Comparison of ENCODE assay signal across 9 mouse cellular contexts in genomic region chr7:44697191-44697710, GRCm38 (mm10). TPM values are rescaled to one million over a fixed set of nuclear protein-coding genes. Genes with fewer than 3 reads are reported as not detected.
DNase-seq lines count a peak whose midpoint lies in the region; ATAC-seq and TF ChIP-seq lines count a peak whose summit lies in the region.
"Had no signal": no experiment of that assay in that cellular context is flagged by ENCODE, and none has a peak within 500 bp of the region (broad histone marks: within the 10 kb centered on the region; RNA-seq: fewer than 3 reads in every experiment).

No protein-coding gene starts in this region.

- no peak overlapping the region for H3K4me3 ChIP-seq in hindbrain, embryonic 14.5 days (replicated peaks; ENCODE audit: low read length)
- H3K4me3 ChIP-seq in lung, embryonic 15.5 days = no peak overlapping the region
- peak overlapping the region; percentile 33 for H3K4me3 ChIP-seq in testis, adult 2 months (ENCODE audit: control insufficient read depth, low read depth, low read length)
- H3K4me3 ChIP-seq: erythroblast, embryonic 14.5 days had no signal

- peak overlapping the region; percentile 16; the same call in 1 of the 2 replicates for H3K9ac ChIP-seq in hindbrain, embryonic 14.5 days
- H3K9ac ChIP-seq in lung, embryonic 15.5 days = no peak overlapping the region

- WGBS in hindbrain, embryonic 14.5 days = 16% methylated on average over 20 of the region's 20 CpGs
- WGBS in lung, embryonic 15.5 days = 7% methylated on average over 19 of the region's 20 CpGs

- peak; percentile 67 for DNase-seq in MN1 (ENCODE audit: low spot score)
- DNase-seq in adrenal gland, postnatal 36 days = peak; percentile 82 to 86
- peak; percentile 7 for DNase-seq in forelimb bud, embryonic 11.5 days (ENCODE audit: low read depth, low spot score)
- DNase-seq in hindbrain, embryonic 14.5 days (ENCODE audit: low spot score) = no peak

- no peak for TF ChIP-seq CTCF in testis, adult 2 months (IDR thresholded peaks at IDR 0.05; ENCODE audit: control insufficient read depth, insufficient read depth, insufficient replicate concordance, low read depth, low read length)

- no peaks in the 10 kb centered on the region for H3K36me3 ChIP-seq in hindbrain, embryonic 14.5 days (replicated peaks; ENCODE audit: control insufficient read depth, insufficient read depth)
- H3K36me3 ChIP-seq in lung, embryonic 15.5 days = no peaks in the 10 kb centered on the region
- no peaks in the 10 kb centered on the region for H3K36me3 ChIP-seq in testis, adult 2 months (ENCODE audit: control insufficient read depth, insufficient read depth, low read length)

- H3K27me3 ChIP-seq in hindbrain, embryonic 14.5 days (ENCODE audit: control insufficient read depth, insufficient read depth, low read length) = no peaks in the 10 kb centered on the region
- H3K27me3 ChIP-seq in lung, embryonic 15.5 days = no peaks in the 10 kb centered on the region
- no peaks in the 10 kb centered on the region for H3K27me3 ChIP-seq in testis, adult 2 months (ENCODE audit: control insufficient read depth, insufficient read depth, low read length)

- no peaks in the 10 kb centered on the region; the same call in 1 of the 2 replicates for H3K4me1 ChIP-seq in hindbrain, embryonic 14.5 days (replicated peaks; ENCODE audit: control insufficient read depth, insufficient read depth, low read length)
- H3K4me1 ChIP-seq in lung, embryonic 15.5 days = peaks cover 25% of the 10 kb centered on the region
- peaks cover 8% of the 10 kb centered on the region for H3K4me1 ChIP-seq in testis, adult 2 months (ENCODE audit: control insufficient read depth, insufficient read depth, low read length)

- H3K27ac ChIP-seq in hindbrain, embryonic 14.5 days = no peak overlapping the region
- H3K27ac ChIP-seq in lung, embryonic 15.5 days = peak overlapping the region; percentile 85
- H3K27ac ChIP-seq in testis, adult 2 months (ENCODE audit: control insufficient read depth, insufficient read depth, low read depth, low read length) = no peak overlapping the region

- H3K9me3 ChIP-seq in hindbrain, embryonic 14.5 days (ENCODE audit: control insufficient read depth, low read length) = no peaks in the 10 kb centered on the region
- no peaks in the 10 kb centered on the region for H3K9me3 ChIP-seq in lung, embryonic 15.5 days

- no peak for ATAC-seq in hindbrain, embryonic 14.5 days (ENCODE audit: low FRiP score)
- ATAC-seq in lung, embryonic 15.5 days (ENCODE audit: borderline replicate concordance, extremely low read depth, low FRiP score, low TSS enrichment) = peak; percentile 76
- no peak for ATAC-seq in erythroid progenitor cell, adult 5-6 weeks (replicated peaks; ENCODE audit: low FRiP score, poor library complexity, severe bottlenecking)
- no peak for ATAC-seq in erythroblast, adult 5-6 weeks (replicated peaks; ENCODE audit: low FRiP score, poor library complexity, severe bottlenecking)

- no peak overlapping the region for H3K4me2 ChIP-seq in hindbrain, embryonic 14.5 days (replicated peaks)
- H3K4me2 ChIP-seq in lung, embryonic 15.5 days = no peak overlapping the region; the same call in 1 of the 2 replicates

- TF ChIP-seq POLR2A in testis, adult 2 months (IDR thresholded peaks at IDR 0.05; ENCODE audit: control insufficient read depth, low read depth, low read length) = no peak

RNA-seq across cellular contexts. Expression of gene Izumo2, which starts 11.3 kb away (rescaled TPM):
- total RNA-seq in adrenal gland, postnatal 36 days (2021) = not detected
- polyA plus RNA-seq in hindbrain, embryonic 14.5 days (2014; fragmentation: Nextera tagmentation; extraction: Ambion mirVana) = not detected in 2 replicates
- not detected in 2 replicates for polyA plus RNA-seq in lung, embryonic 15.5 days (2015; fragmentation: Nextera tagmentation; extraction: Ambion mirVana)
- polyA plus RNA-seq in testis, adult 2 months (2012; rRNA removed) = 171 and 196 TPM in 2 replicates
- total RNA-seq in erythroid progenitor cell, adult 5-6 weeks (2015; ENCODE audit: low replicate concordance) = not detected in 2 replicates
- total RNA-seq in erythroid progenitor cell, adult 5-6 weeks (2017; ENCODE audit: low replicate concordance) = not detected in 2 replicates
- not detected in 2 replicates for total RNA-seq in erythroblast, adult 5-6 weeks (2015; ENCODE audit: low replicate concordance)
- total RNA-seq in erythroblast, adult 5-6 weeks (2017; ENCODE audit: low replicate concordance) = not detected in 2 replicates
- polyA plus RNA-seq: erythroblast, embryonic 14.5 days had no signal

RNA-seq across cellular contexts. Expression of gene Myh14, which starts 26.6 kb away (rescaled TPM):
- total RNA-seq in adrenal gland, postnatal 36 days (2021) = 1 to 10 TPM; 3.0 to 4.9 TPM
- 4.2 and 5.0 TPM in 2 replicates for polyA plus RNA-seq in hindbrain, embryonic 14.5 days (2014; fragmentation: Nextera tagmentation; extraction: Ambion mirVana)
- polyA plus RNA-seq in lung, embryonic 15.5 days (2015; fragmentation: Nextera tagmentation; extraction: Ambion mirVana) = 44.1 and 47.8 TPM in 2 replicates
- polyA plus RNA-seq in testis, adult 2 months (2012; rRNA removed) = 1.2 and 2.6 TPM in 2 replicates
- total RNA-seq in erythroid progenitor cell, adult 5-6 weeks (2015; ENCODE audit: low replicate concordance) = not detected in 2 replicates
- total RNA-seq in erythroid progenitor cell, adult 5-6 weeks (2017; ENCODE audit: low replicate concordance) = 0.08 TPM in 1 of 2 replicates, not detected in the other
- not detected in 2 replicates for total RNA-seq in erythroblast, adult 5-6 weeks (2015; ENCODE audit: low replicate concordance)
- not detected in 2 replicates for total RNA-seq in erythroblast, adult 5-6 weeks (2017; ENCODE audit: low replicate concordance)

RNA-seq across cellular contexts. Expression of gene Vrk3, which starts 51.0 kb away (rescaled TPM):
- total RNA-seq in adrenal gland, postnatal 36 days (2021) = 10 to 100 TPM; 47.5 to 50.6 TPM
- 24.5 and 28.8 TPM in 2 replicates for polyA plus RNA-seq in hindbrain, embryonic 14.5 days (2014; fragmentation: Nextera tagmentation; extraction: Ambion mirVana)
- polyA plus RNA-seq in lung, embryonic 15.5 days (2015; fragmentation: Nextera tagmentation; extraction: Ambion mirVana) = 40.6 and 46.1 TPM in 2 replicates
- 131 and 149 TPM in 2 replicates for polyA plus RNA-seq in testis, adult 2 months (2012; rRNA removed)
- total RNA-seq in erythroid progenitor cell, adult 5-6 weeks (2015; ENCODE audit: low replicate concordance) = 36.0 and 58.7 TPM in 2 replicates
- 23.4 and 41.2 TPM in 2 replicates for total RNA-seq in erythroid progenitor cell, adult 5-6 weeks (2017; ENCODE audit: low replicate concordance)
- 21.5 and 24.0 TPM in 2 replicates for total RNA-seq in erythroblast, adult 5-6 weeks (2015; ENCODE audit: low replicate concordance)
- 11.3 and 22.7 TPM in 2 replicates for total RNA-seq in erythroblast, adult 5-6 weeks (2017; ENCODE audit: low replicate concordance)

RNA-seq across cellular contexts. Expression of gene Zfp473, which starts 53.6 kb away (rescaled TPM):
- under 1 TPM; 0.49 to 0.70 TPM for total RNA-seq in adrenal gland, postnatal 36 days (2021)
- polyA plus RNA-seq in hindbrain, embryonic 14.5 days (2014; fragmentation: Nextera tagmentation; extraction: Ambion mirVana) = 1.4 and 1.5 TPM in 2 replicates
- 2.1 and 2.2 TPM in 2 replicates for polyA plus RNA-seq in lung, embryonic 15.5 days (2015; fragmentation: Nextera tagmentation; extraction: Ambion mirVana)
- polyA plus RNA-seq in testis, adult 2 months (2012; rRNA removed) = 1.6 and 1.9 TPM in 2 replicates
- 1.1 and 4.6 TPM in 2 replicates for total RNA-seq in erythroid progenitor cell, adult 5-6 weeks (2015; ENCODE audit: low replicate concordance)
- total RNA-seq in erythroid progenitor cell, adult 5-6 weeks (2017; ENCODE audit: low replicate concordance) = 3.3 and 11.9 TPM in 2 replicates
- total RNA-seq in erythroblast, adult 5-6 weeks (2015; ENCODE audit: low replicate concordance) = 0.58 TPM in 1 of 2 replicates, not detected in the other
- 0.14 and 0.60 TPM in 2 replicates for total RNA-seq in erythroblast, adult 5-6 weeks (2017; ENCODE audit: low replicate concordance)
